Mouse (Mus musculus): ENCODE results near the gene Ptger3. TPM values are rescaled to one million over a fixed set of nuclear protein-coding genes. Genes with fewer than 3 reads are reported as not detected.

Ptger3 gene
- total and polyA plus RNA-seq, 2 experiments: 0.27 to 0.28 TPM

- DNase-seq (ENCODE audit: extremely low read depth, low read depth, low spot score): no peak
- TF ChIP-seq CTCF (IDR thresholded peaks at IDR 0.05; ENCODE audit: low read depth, low read length): no peak
- TF ChIP-seq POLR2A (IDR thresholded peaks at IDR 0.05; ENCODE audit: extremely low read depth, insufficient read depth, low read length): no peak
- H3K27ac ChIP-seq (replicated peaks; ENCODE audit: insufficient read depth, low read depth, low read length): no peak overlapping the region
- no peaks in the 10 kb centered on the region for H3K4me1 ChIP-seq (ENCODE audit: control insufficient read depth, insufficient read depth, low read length)
- H3K9ac ChIP-seq (ENCODE audit: low read depth, low read length): no peak overlapping the region
- no peaks in the 10 kb centered on the region for H3K27me3 ChIP-seq (ENCODE audit: control insufficient read depth, insufficient read depth, low read length)
- no peaks in the 10 kb centered on the region for H3K36me3 ChIP-seq (ENCODE audit: control insufficient read depth, insufficient read depth, low read length)
- H3K4me3 ChIP-seq (ENCODE audit: insufficient read depth, low read depth, low read length): no peak overlapping the region
- WGBS: 37% methylated on average over 5 of the region's 5 CpGs
- H3K79me2 ChIP-seq (ENCODE audit: control insufficient read depth, insufficient read depth, low read length): no peaks in the 10 kb centered on the region
Measured at GRCm38 (mm10) chr3:157630671-157631070, 64.0 kb downstream of the Ptger3 start.

- no peak overlapping the region for H3K9ac ChIP-seq (ENCODE audit: low read depth, low read length)
- H3K27me3 ChIP-seq (ENCODE audit: control insufficient read depth, insufficient read depth, low read length): no peaks in the 10 kb centered on the region
- no peaks in the 10 kb centered on the region for H3K36me3 ChIP-seq (ENCODE audit: control insufficient read depth, insufficient read depth, low read length)
- H3K27ac ChIP-seq (replicated peaks; ENCODE audit: insufficient read depth, low read depth, low read length): no peak overlapping the region
- H3K4me3 ChIP-seq (ENCODE audit: insufficient read depth, low read depth, low read length): no peak overlapping the region
- TF ChIP-seq CTCF (IDR thresholded peaks at IDR 0.05; ENCODE audit: low read depth, low read length): no peak
- no peak for TF ChIP-seq POLR2A (IDR thresholded peaks at IDR 0.05; ENCODE audit: extremely low read depth, insufficient read depth, low read length)
- DNase-seq (ENCODE audit: extremely low read depth, low read depth, low spot score): no peak
- no peaks in the 10 kb centered on the region for H3K4me1 ChIP-seq (ENCODE audit: control insufficient read depth, insufficient read depth, low read length)
- no peaks in the 10 kb centered on the region for H3K79me2 ChIP-seq (ENCODE audit: control insufficient read depth, insufficient read depth, low read length)
- 30% methylated on average over 2 of the region's 2 CpGs for WGBS
Measured at GRCm38 (mm10) chr3:157631383-157631782, 64.7 kb downstream of the Ptger3 start.

- no peaks in the 10 kb centered on the region for H3K4me1 ChIP-seq (ENCODE audit: control insufficient read depth, insufficient read depth, low read length)
- H3K27ac ChIP-seq (replicated peaks; ENCODE audit: insufficient read depth, low read depth, low read length): no peak overlapping the region
- no peak for DNase-seq (ENCODE audit: extremely low read depth, low read depth, low spot score)
- no peaks in the 10 kb centered on the region for H3K79me2 ChIP-seq (ENCODE audit: control insufficient read depth, insufficient read depth, low read length)
- no peaks in the 10 kb centered on the region for H3K36me3 ChIP-seq (ENCODE audit: control insufficient read depth, insufficient read depth, low read length)
- H3K4me3 ChIP-seq (ENCODE audit: insufficient read depth, low read depth, low read length): no peak overlapping the region
- TF ChIP-seq POLR2A (IDR thresholded peaks at IDR 0.05; ENCODE audit: extremely low read depth, insufficient read depth, low read length) (no peak), CTCF (IDR thresholded peaks at IDR 0.05; ENCODE audit: low read depth, low read length) (no peak)
- no peaks in the 10 kb centered on the region for H3K27me3 ChIP-seq (ENCODE audit: control insufficient read depth, insufficient read depth, low read length)
- no peak overlapping the region for H3K9ac ChIP-seq (ENCODE audit: low read depth, low read length)
- 84% methylated on average over 3 of the region's 3 CpGs for WGBS
Measured at GRCm38 (mm10) chr3:157634431-157634830, 67.7 kb downstream of the Ptger3 start.

GRCm38 (mm10) chr3:157635713-157636112 is 69.0 kb downstream of the Ptger3 start:
- no peaks in the 10 kb centered on the region for H3K36me3 ChIP-seq (ENCODE audit: control insufficient read depth, insufficient read depth, low read length)
- no peak overlapping the region for H3K4me3 ChIP-seq (ENCODE audit: insufficient read depth, low read depth, low read length)
- H3K27me3 ChIP-seq (ENCODE audit: control insufficient read depth, insufficient read depth, low read length): no peaks in the 10 kb centered on the region
- no peak overlapping the region for H3K9ac ChIP-seq (ENCODE audit: low read depth, low read length)
- 86% methylated on average over 4 of the region's 4 CpGs for WGBS
- H3K27ac ChIP-seq (replicated peaks; ENCODE audit: insufficient read depth, low read depth, low read length): no peak overlapping the region
- TF ChIP-seq CTCF (IDR thresholded peaks at IDR 0.05; ENCODE audit: low read depth, low read length) (no peak), POLR2A (IDR thresholded peaks at IDR 0.05; ENCODE audit: extremely low read depth, insufficient read depth, low read length) (no peak)
- H3K4me1 ChIP-seq (ENCODE audit: control insufficient read depth, insufficient read depth, low read length): no peaks in the 10 kb centered on the region
- H3K79me2 ChIP-seq (ENCODE audit: control insufficient read depth, insufficient read depth, low read length): no peaks in the 10 kb centered on the region
- no peak for DNase-seq (ENCODE audit: extremely low read depth, low read depth, low spot score)

GRCm38 (mm10) chr3:157636887-157637286 is 70.2 kb downstream of the Ptger3 start:
- Histone ChIP-seq H3K27ac (replicated peaks; ENCODE audit: insufficient read depth, low read depth, low read length) (no peak overlapping the region), H3K27me3 (ENCODE audit: control insufficient read depth, insufficient read depth, low read length) (no peaks in the 10 kb centered on the region), H3K4me1 (ENCODE audit: control insufficient read depth, insufficient read depth, low read length) (no peaks in the 10 kb centered on the region), H3K36me3 (ENCODE audit: control insufficient read depth, insufficient read depth, low read length) (no peaks in the 10 kb centered on the region), H3K79me2 (ENCODE audit: control insufficient read depth, insufficient read depth, low read length) (no peaks in the 10 kb centered on the region), H3K4me3 (ENCODE audit: insufficient read depth, low read depth, low read length) (no peak overlapping the region), H3K9ac (ENCODE audit: low read depth, low read length) (no peak overlapping the region)
- no peak for DNase-seq (ENCODE audit: extremely low read depth, low read depth, low spot score)
- TF ChIP-seq POLR2A (IDR thresholded peaks at IDR 0.05; ENCODE audit: extremely low read depth, insufficient read depth, low read length): no peak
- TF ChIP-seq CTCF (IDR thresholded peaks at IDR 0.05; ENCODE audit: low read depth, low read length): no peak

GRCm38 (mm10) chr3:157637341-157637740 is 70.6 kb downstream of the Ptger3 start:
- no peak overlapping the region for H3K27ac ChIP-seq (replicated peaks; ENCODE audit: insufficient read depth, low read depth, low read length)
- H3K9ac ChIP-seq (ENCODE audit: low read depth, low read length): no peak overlapping the region
- no peak overlapping the region for H3K4me3 ChIP-seq (ENCODE audit: insufficient read depth, low read depth, low read length)
- no peak for DNase-seq (ENCODE audit: extremely low read depth, low read depth, low spot score)
- no peaks in the 10 kb centered on the region for H3K36me3 ChIP-seq (ENCODE audit: control insufficient read depth, insufficient read depth, low read length)
- TF ChIP-seq POLR2A (IDR thresholded peaks at IDR 0.05; ENCODE audit: extremely low read depth, insufficient read depth, low read length) (no peak), CTCF (IDR thresholded peaks at IDR 0.05; ENCODE audit: low read depth, low read length) (no peak)
- H3K79me2 ChIP-seq (ENCODE audit: control insufficient read depth, insufficient read depth, low read length): no peaks in the 10 kb centered on the region
- H3K4me1 ChIP-seq (ENCODE audit: control insufficient read depth, insufficient read depth, low read length): no peaks in the 10 kb centered on the region
- no peaks in the 10 kb centered on the region for H3K27me3 ChIP-seq (ENCODE audit: control insufficient read depth, insufficient read depth, low read length)
- 68% methylated on average over 2 of the region's 2 CpGs for WGBS
